Mouse (Mus musculus) urinary bladder, postnatal 4 days (tissue): ENCODE measurements around the gene Surf1.
"Not testable (repeated sequence)": the region's sequence is repeated elsewhere in the genome, so short reads cannot be mapped to it uniquely, and the experiment has no call there.

Source experiments
- DNase-seq, 2 experiments: peaks; one replicate each; pipeline ENCODE4 v3.0.0; 2021 to 2022; ENCODE audit warnings: low spot score in 2 of 2

Surf1 gene

DNA sequence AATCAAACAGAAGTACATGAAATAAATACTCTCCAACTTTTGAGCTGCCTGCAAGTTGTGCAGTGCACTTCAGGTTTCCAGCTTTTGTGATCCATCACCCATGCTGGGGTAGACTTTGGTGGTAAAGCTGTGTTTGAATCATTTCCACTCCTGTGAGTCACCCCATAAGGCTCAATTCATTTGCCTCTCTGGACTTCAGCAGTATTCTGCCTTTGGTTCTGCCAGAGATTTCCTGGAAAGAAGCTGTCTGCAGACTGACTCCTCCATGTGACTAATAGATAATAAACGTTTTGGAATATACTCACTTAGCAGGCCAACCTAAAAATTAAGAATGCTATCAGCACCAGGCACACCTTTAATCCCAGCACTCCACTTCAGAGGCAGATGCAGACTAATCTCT is 15.6 kb downstream of the Surf1 start:
- no peak for DNase-seq

DNA sequence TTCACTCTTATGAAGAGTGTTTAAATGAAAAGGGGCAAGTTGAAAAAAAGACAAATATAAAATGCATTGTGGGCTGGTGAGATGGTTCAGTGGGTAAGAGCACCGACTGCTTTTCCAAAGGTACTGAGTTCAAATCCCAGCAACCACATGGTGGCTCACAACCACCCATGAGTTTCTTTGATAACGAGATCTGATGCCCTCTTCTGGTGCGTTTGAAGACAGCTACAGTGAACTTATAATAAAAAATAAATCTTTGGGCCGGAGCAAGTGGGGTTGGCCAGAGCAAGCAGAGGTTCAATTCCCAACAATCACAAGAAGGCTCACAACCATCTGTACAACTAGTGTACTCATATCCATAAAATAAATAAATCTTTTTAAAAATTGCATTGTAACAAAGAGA is 20.4 kb downstream of the Surf1 start:
- DNase-seq = no peak

DNA sequence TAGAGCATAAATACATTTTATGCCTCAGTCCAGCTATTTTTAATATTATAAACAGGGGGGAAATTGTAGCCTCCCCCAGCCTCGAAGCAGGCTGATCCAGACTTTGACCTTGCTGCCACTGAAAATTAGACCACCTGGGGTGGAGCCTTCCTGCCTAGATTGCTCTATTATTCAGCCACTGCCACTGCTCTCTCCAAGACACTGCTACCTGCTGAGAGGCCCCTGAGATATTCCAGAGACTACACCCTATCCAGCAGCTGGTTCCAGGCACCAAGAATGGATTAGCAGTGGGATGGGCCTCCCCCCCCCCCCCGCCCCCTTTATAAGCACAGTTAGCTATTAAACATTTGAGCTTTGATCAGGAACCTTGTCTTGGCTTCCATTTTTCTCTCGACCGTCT is 30.2 kb downstream of the Surf1 start:
- DNase-seq = not testable (repeated sequence)

- not testable (repeated sequence) for DNase-seq
These were observed 30.8 kb downstream of the Surf1 start for GRCm38 (mm10) chr2:26885541-26885940.

GRCm38 (mm10) chr2:26878571-26878970 is 37.8 kb downstream of the Surf1 start:
- DNase-seq = no peak

GRCm38 (mm10) chr2:26870666-26871065 is 45.7 kb downstream of the Surf1 start:
- no peak for DNase-seq

DNA sequence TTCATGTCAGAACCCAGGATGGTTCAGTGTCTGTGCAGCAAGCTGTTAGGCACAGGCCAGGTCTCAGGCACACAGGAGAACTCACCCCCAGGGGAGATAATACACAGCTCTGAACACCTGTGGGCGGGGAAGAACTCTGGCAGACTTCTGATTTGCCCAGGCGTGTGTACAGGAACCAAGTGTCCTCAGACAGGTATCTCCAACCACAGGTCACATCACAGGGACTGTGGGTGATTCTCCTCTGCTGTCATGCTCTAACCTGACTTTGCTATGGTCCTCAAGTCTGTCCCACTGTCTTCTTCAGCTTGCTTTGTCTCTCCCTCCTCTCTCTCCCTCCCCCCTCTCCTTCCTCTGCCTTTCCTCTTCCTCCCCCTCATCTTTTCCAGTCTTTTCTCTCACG is 51.5 kb downstream of the Surf1 start, which contains the start of gene Abo:
TSS of gene Abo (minus strand) at position 101 of the 400 bp plus-strand sequence.
- no peak for DNase-seq
